Mouse (Mus musculus): ENCODE results near the gene Klk8. TPM values are rescaled to one million over a fixed set of nuclear protein-coding genes. Genes with fewer than 3 reads are reported as not detected.

Gene Klk8
- polyA plus RNA-seq, 1 experiment from 2014 or later: 65.3 TPM

DNA sequence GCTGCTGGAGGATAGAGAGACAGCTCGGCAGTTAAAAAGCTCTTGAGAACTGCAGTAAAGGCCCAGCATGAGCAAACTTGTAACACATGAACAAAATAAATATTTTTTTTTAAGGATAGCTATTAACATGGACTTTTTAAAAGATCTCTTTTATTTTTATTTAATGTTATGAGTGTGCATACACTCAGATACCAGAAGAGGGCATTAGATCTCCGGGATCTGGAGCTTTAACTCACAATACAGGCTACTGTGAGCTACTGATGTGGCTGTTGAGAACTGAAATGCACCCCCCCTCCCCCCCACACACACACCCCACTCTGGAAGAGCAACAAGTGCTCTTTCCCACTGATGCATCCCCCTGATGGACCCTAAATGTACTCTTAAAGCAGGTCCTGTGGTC is 8.1 kb upstream of the Klk8 start:
- Histone ChIP-seq H3K27me3 (no peaks in the 10 kb centered on the region), H3K4me1 (no peaks in the 10 kb centered on the region), H3K36me3 (no peaks in the 10 kb centered on the region), H3K9me3 (replicated peaks) (no peaks in the 10 kb centered on the region), H3K4me3 (replicated peaks) (no peak overlapping the region), H3K9ac (no peak overlapping the region), H3K4me2 (replicated peaks) (no peak overlapping the region), H3K27ac (replicated peaks) (no peak overlapping the region)
- no peak for ATAC-seq (ENCODE audit: insufficient number of reproducible peaks, low FRiP score, low TSS enrichment, low read depth)
- WGBS: 58% methylated on average over 2 of the region's 2 CpGs

- no peak for ATAC-seq (ENCODE audit: insufficient number of reproducible peaks, low FRiP score, low TSS enrichment, low read depth)
- no peak within 1 kb of the TSS for H3K4me3 ChIP-seq (replicated peaks)
- no peaks in the 10 kb centered on the region for H3K36me3 ChIP-seq
- WGBS: 67% methylated on average over 7 of the region's 7 CpGs
- H3K4me2 ChIP-seq (replicated peaks): no peak within 1 kb of the TSS
- H3K27me3 ChIP-seq: peaks cover 10% of the 10 kb centered on the region
- H3K9me3 ChIP-seq (replicated peaks): no peaks in the 10 kb centered on the region
- H3K27ac ChIP-seq (replicated peaks): peak within 1 kb of the TSS; percentile 48
- H3K9ac ChIP-seq: no peak within 1 kb of the TSS
- H3K4me1 ChIP-seq: peaks cover 9% of the 10 kb centered on the region
These were observed 5.8 kb upstream of the Klk8 start, which contains the start of gene Klk9 for GRCm38 (mm10) chr7:43791591-43791990. TSS of gene Klk9 (plus strand) at chr7:43791891.

- no peaks in the 10 kb centered on the region for H3K9me3 ChIP-seq (replicated peaks)
- H3K36me3 ChIP-seq: no peaks in the 10 kb centered on the region
- no peak overlapping the region; the same call in 1 of the 2 replicates for H3K27ac ChIP-seq (replicated peaks)
- peak overlapping the region; percentile 78 for H3K4me2 ChIP-seq (replicated peaks)
- no peak overlapping the region for H3K9ac ChIP-seq
- no peak for ATAC-seq (ENCODE audit: insufficient number of reproducible peaks, low FRiP score, low TSS enrichment, low read depth)
- H3K4me3 ChIP-seq (replicated peaks): peak overlapping the region; percentile 52
- WGBS: 5% methylated on average over 8 of the region's 8 CpGs
- peaks cover 17% of the 10 kb centered on the region for H3K4me1 ChIP-seq
- H3K27me3 ChIP-seq: peaks cover 10% of the 10 kb centered on the region
These were observed 1.0 kb upstream of the Klk8 start for GRCm38 (mm10) chr7:43796355-43796754.

- no peaks in the 10 kb centered on the region for H3K36me3 ChIP-seq
- H3K4me2 ChIP-seq (replicated peaks): peak overlapping the region; percentile 78
- no peak for ATAC-seq (ENCODE audit: insufficient number of reproducible peaks, low FRiP score, low TSS enrichment, low read depth)
- no peak overlapping the region for H3K27ac ChIP-seq (replicated peaks)
- peaks cover 10% of the 10 kb centered on the region for H3K27me3 ChIP-seq
- 0 out of 2 replicates have a peak overlapping the region, but pooled peaks have one; percentile 31 for H3K9ac ChIP-seq
- H3K4me3 ChIP-seq (replicated peaks): peak overlapping the region; percentile 52
- H3K9me3 ChIP-seq (replicated peaks): no peaks in the 10 kb centered on the region
- H3K4me1 ChIP-seq: peaks cover 17% of the 10 kb centered on the region
- 36% methylated on average over 13 of the region's 13 CpGs for WGBS
These were observed 576 bp downstream of the Klk8 start for GRCm38 (mm10) chr7:43797844-43798462.

DNA sequence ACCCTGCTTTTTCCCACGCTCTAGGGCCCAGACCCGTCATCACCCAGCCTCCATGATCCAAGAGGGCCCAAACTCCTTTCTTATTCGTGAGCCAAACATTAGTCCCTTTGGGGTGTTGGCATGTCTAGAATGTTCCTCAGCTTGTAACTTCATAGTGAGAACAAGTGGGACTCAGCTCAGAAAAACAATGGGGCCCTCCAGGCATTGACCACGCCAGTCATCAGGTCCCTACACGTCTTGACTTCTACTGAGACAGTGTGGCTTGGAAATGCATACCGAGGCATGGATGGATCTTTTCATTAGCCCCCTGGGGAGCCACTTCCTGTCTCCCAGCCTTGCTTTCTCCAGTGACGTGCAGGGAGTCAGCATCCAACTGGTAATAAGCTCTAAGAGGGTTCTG is 2.5 kb downstream of the Klk8 start:
- Histone ChIP-seq H3K9ac (no peak overlapping the region), H3K36me3 (no peaks in the 10 kb centered on the region), H3K4me1 (peaks cover 17% of the 10 kb centered on the region), H3K4me3 (replicated peaks) (no peak overlapping the region), H3K9me3 (replicated peaks) (no peaks in the 10 kb centered on the region), H3K27ac (replicated peaks) (no peak overlapping the region), H3K27me3 (peaks cover 10% of the 10 kb centered on the region), H3K4me2 (replicated peaks) (no peak overlapping the region)
- 55% methylated on average over 7 of the region's 7 CpGs for WGBS
- no peak for ATAC-seq (ENCODE audit: insufficient number of reproducible peaks, low FRiP score, low TSS enrichment, low read depth)

DNA sequence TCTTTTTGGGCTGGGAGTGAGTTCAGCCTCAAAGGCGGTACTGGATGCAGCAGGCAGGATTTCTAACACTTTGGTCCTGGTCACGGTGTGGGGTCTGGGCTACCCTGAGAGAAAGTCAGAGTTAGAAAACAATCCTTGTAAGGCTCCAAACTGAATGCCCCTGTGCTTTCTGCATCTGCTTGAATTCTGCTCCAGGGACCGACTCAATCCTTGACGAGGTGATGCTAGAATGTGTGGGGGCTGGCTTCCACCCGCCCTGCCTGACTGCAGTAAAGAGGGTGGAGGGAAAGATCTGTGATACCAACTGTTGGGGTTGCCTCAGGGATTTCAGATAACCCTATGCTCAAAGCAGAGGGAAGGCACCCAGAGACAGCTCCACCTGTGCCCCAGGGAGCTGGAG is 13.6 kb downstream of the Klk8 start, which contains the start of gene Klk7:
Gene Klk7, plus strand, starts transcription at position 301 of the 400 bp plus-strand sequence.
- Histone ChIP-seq H3K9me3 (replicated peaks) (no peaks in the 10 kb centered on the region), H3K27ac (replicated peaks) (no peak within 1 kb of the TSS), H3K36me3 (no peaks in the 10 kb centered on the region), H3K27me3 (no peaks in the 10 kb centered on the region), H3K4me1 (no peaks in the 10 kb centered on the region), H3K4me3 (replicated peaks) (no peak within 1 kb of the TSS), H3K9ac (no peak within 1 kb of the TSS), H3K4me2 (replicated peaks) (no peak within 1 kb of the TSS)
- ATAC-seq (ENCODE audit: insufficient number of reproducible peaks, low FRiP score, low TSS enrichment, low read depth): no peak
- WGBS: 37% methylated on average over 5 of the region's 5 CpGs

DNA sequence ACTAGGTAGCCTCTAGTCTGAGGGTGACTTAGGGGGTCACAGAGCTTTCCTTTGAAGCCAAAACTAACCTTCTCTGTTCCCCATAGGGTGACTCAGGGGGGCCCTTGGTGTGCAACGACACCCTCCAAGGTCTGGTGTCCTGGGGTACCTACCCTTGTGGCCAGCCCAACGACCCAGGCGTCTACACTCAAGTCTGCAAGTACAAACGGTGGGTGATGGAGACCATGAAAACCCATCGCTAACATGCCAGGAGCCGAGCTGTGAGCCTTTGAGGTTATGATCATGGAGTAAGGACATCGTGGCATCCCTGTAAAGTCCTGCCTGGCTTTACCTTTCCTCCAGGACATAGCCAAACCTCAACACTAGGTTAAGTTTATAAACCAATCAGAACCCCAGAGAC is 17.8 kb downstream of the Klk8 start:
- Histone ChIP-seq H3K27me3 (no peaks in the 10 kb centered on the region), H3K4me3 (replicated peaks) (no peak overlapping the region), H3K9me3 (replicated peaks) (no peaks in the 10 kb centered on the region), H3K9ac (no peak overlapping the region), H3K4me2 (replicated peaks) (no peak overlapping the region), H3K36me3 (no peaks in the 10 kb centered on the region), H3K27ac (replicated peaks) (no peak overlapping the region), H3K4me1 (no peaks in the 10 kb centered on the region)
- no peak for ATAC-seq (ENCODE audit: insufficient number of reproducible peaks, low FRiP score, low TSS enrichment, low read depth)
- 86% methylated on average over 7 of the region's 7 CpGs for WGBS

GRCm38 (mm10) chr7:43816746-43817145 is 19.4 kb downstream of the Klk8 start:
- H3K4me2 ChIP-seq (replicated peaks): no peak overlapping the region
- no peak overlapping the region for H3K27ac ChIP-seq (replicated peaks)
- no peaks in the 10 kb centered on the region for H3K9me3 ChIP-seq (replicated peaks)
- no peak overlapping the region for H3K9ac ChIP-seq
- ATAC-seq (ENCODE audit: insufficient number of reproducible peaks, low FRiP score, low TSS enrichment, low read depth): no peak
- no peaks in the 10 kb centered on the region for H3K4me1 ChIP-seq
- H3K27me3 ChIP-seq: no peaks in the 10 kb centered on the region
- H3K4me3 ChIP-seq (replicated peaks): no peak overlapping the region
- H3K36me3 ChIP-seq: no peaks in the 10 kb centered on the region

DNA sequence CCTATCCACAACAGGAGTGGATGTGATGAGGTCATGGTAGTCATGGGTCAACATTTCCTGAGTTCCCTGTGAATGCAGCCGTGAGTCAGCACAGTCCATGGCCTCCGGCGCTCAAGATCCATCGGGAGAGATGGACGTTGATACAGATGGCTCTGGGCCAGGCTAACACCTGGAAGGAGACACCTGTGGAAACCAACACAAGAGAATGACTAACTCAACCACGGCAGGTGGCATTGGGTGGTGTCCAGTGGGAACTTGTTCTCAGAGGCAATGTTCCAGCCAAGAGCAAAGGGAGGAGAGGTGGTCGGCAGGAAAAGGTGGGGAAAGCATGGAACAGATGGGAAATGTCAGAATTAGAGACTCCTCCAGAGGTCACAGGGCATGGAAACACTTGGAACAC is 24.2 kb downstream of the Klk8 start:
- WGBS: 90% methylated on average over 7 of the region's 7 CpGs
- H3K4me3 ChIP-seq (replicated peaks): no peak overlapping the region
- no peaks in the 10 kb centered on the region for H3K9me3 ChIP-seq (replicated peaks)
- no peaks in the 10 kb centered on the region for H3K36me3 ChIP-seq
- H3K4me2 ChIP-seq (replicated peaks): no peak overlapping the region
- no peak overlapping the region for H3K27ac ChIP-seq (replicated peaks)
- ATAC-seq (ENCODE audit: insufficient number of reproducible peaks, low FRiP score, low TSS enrichment, low read depth): no peak
- no peaks in the 10 kb centered on the region for H3K4me1 ChIP-seq
- H3K9ac ChIP-seq: no peak overlapping the region
- no peaks in the 10 kb centered on the region for H3K27me3 ChIP-seq

DNA sequence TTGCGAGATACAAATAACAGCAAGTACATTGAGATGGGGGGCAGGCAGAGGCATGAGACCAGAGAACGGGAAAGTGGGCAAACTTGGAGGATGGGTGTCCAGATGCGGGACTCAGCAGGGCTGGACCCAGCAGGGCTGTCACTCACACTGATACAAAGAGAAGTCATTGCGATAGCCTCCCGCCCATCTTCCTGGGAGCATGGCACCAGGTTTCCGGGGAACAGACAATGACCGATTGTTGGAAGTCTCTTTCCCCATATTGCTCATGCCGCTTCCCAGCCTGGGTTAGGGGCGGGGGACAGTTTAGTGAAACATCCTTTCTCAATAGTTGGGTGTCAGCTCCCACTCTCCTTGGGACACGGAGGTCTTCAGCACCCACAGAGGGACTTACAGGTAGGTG is 26.8 kb downstream of the Klk8 start, which contains the start of gene Klk6:
Gene Klk6, plus strand, starts transcription at position 301 of the 400 bp plus-strand sequence.
- no peaks in the 10 kb centered on the region for H3K4me1 ChIP-seq
- H3K36me3 ChIP-seq: no peaks in the 10 kb centered on the region
- H3K27ac ChIP-seq (replicated peaks): no peak within 1 kb of the TSS
- no peaks in the 10 kb centered on the region for H3K9me3 ChIP-seq (replicated peaks)
- no peak within 1 kb of the TSS for H3K4me3 ChIP-seq (replicated peaks)
- no peak within 1 kb of the TSS for H3K9ac ChIP-seq
- no peak for ATAC-seq (ENCODE audit: insufficient number of reproducible peaks, low FRiP score, low TSS enrichment, low read depth)
- 63% methylated on average over 10 of the region's 10 CpGs for WGBS
- H3K4me2 ChIP-seq (replicated peaks): no peak within 1 kb of the TSS
- H3K27me3 ChIP-seq: no peaks in the 10 kb centered on the region

DNA sequence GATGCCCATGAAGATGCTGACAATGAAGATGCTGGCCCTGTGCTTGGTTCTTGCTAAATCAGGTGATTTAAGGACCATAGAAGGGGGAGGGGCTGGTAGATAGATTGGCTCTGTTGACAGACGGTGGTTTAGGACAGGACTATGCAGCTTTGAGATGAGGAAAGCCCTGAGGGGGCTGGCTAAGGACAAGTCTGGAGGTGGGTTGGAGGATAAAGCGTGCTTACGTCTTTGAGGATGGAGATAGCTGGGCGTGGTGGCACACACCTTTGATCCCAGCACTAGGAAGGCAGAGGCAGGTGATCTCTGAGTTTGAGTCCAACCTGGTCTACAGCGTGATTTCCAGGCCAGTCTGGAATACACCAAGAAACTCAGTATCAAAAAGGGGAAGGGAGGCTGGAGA is 28.7 kb downstream of the Klk8 start:
- 68% methylated on average over 5 of the region's 5 CpGs for WGBS
- H3K4me3 ChIP-seq (replicated peaks): no peak overlapping the region
- no peaks in the 10 kb centered on the region for H3K9me3 ChIP-seq (replicated peaks)
- no peak for ATAC-seq (ENCODE audit: insufficient number of reproducible peaks, low FRiP score, low TSS enrichment, low read depth)
- no peak overlapping the region for H3K27ac ChIP-seq (replicated peaks)
- no peak overlapping the region for H3K4me2 ChIP-seq (replicated peaks)
- no peak overlapping the region for H3K9ac ChIP-seq
- no peaks in the 10 kb centered on the region for H3K36me3 ChIP-seq
- no peaks in the 10 kb centered on the region for H3K27me3 ChIP-seq
- H3K4me1 ChIP-seq: no peaks in the 10 kb centered on the region

GRCm38 (mm10) chr7:43827706-43828105 is 30.3 kb downstream of the Klk8 start:
- 80% methylated on average over 4 of the region's 4 CpGs for WGBS
- no peak overlapping the region for H3K4me2 ChIP-seq (replicated peaks)
- H3K4me1 ChIP-seq: no peaks in the 10 kb centered on the region
- no peaks in the 10 kb centered on the region for H3K27me3 ChIP-seq
- no peak for ATAC-seq (ENCODE audit: insufficient number of reproducible peaks, low FRiP score, low TSS enrichment, low read depth)
- no peak overlapping the region for H3K27ac ChIP-seq (replicated peaks)
- no peaks in the 10 kb centered on the region for H3K9me3 ChIP-seq (replicated peaks)
- H3K4me3 ChIP-seq (replicated peaks): no peak overlapping the region
- H3K9ac ChIP-seq: no peak overlapping the region
- no peaks in the 10 kb centered on the region for H3K36me3 ChIP-seq

Data from embryonic facial prominence, embryonic 15.5 days (tissue).